Mouse (Mus musculus): ENCODE results near the gene Hps4. TPM values are rescaled to one million over a fixed set of nuclear protein-coding genes. Genes with fewer than 3 reads are reported as not detected.

The Hps4 gene
- 22.7 and 24.3 TPM in 2 replicates for polyA plus RNA-seq (2012; ENCODE audit: insufficient read depth, insufficient read length, missing spikeins)

DNA sequence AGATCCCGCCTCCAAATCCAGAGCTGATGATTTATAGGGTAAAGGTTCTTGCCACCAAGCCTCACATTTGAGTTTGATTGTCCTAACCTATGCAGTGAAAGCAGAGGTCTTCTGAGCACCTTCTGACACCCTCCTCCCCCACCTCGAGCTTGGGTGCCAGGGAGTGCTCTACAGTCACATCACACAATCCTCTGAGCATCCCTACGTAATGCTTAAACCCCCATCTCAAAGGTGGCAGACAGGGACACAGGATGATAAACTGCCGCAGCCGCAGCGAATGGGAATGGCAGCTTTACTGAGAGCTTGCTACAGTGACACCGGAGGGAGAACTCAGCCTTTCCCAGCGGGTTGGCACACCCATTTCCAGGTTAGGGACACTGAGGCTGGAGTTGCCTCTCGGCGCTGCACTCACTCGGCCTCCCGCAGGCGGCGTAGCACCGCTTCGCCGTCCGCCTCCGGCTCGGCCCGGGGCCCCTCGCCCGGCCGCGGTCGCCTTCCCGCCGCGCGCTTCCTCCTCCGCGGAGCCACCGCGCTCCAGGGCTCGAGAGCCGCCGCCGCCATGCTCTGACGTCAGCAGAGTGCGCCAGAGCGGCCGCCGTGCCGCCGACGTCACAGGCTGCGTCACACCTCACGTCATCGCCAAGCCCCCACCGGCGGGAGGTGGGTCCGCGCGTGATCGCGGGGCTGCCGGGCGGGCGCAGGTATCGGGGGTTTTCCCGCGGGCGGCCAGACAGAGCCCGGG is at the start of gene Hps4, which contains the start of gene Srrd:
Gene Hps4, plus strand, starts transcription at position 621 of the 742 bp plus-strand sequence.
Gene Srrd, minus strand, starts transcription at position 578 of the 742 bp plus-strand sequence.
- Histone ChIP-seq H3K4me1 (ENCODE audit: control insufficient read depth, insufficient read depth, low read length) (peaks cover 31% of the 10 kb centered on the region), H3K27ac (ENCODE audit: insufficient read depth, low read depth, low read length) (peak within 1 kb of the TSS; percentile 84), H3K4me3 (ENCODE audit: insufficient read depth, low read length) (peak within 1 kb of the TSS; percentile 83)
- TF ChIP-seq CTCF (IDR thresholded peaks at IDR 0.05; ENCODE audit: low read depth, low read length) (no peak), POLR2A (IDR thresholded peaks at IDR 0.05; ENCODE audit: borderline replicate concordance, low read depth, low read length) (no peak)

DNA sequence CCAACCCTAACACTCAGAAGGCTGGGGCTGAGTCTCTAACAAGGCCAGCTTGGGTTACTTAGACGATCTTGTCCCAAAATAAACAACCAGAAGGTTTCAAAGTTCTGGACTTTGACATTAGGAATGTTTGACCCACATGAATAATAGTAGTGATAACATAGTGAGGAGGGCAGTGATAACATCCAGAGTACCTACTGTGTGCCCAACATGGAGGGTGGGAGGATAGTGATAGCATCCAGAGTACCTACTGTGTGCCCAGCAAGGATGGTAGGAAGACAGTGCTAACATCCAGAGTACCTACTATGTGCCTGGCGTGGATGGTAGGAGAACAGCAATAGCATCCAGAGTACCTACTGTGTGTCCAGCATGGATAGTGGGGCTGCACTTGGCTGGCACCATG is 49.1 kb upstream of the Hps4 start:
- TF ChIP-seq POLR2A (IDR thresholded peaks at IDR 0.05; ENCODE audit: borderline replicate concordance, low read depth, low read length) (no peak), CTCF (IDR thresholded peaks at IDR 0.05; ENCODE audit: low read depth, low read length) (no peak)
- no peak overlapping the region for H3K27ac ChIP-seq (ENCODE audit: insufficient read depth, low read depth, low read length)
- no peak overlapping the region for H3K4me3 ChIP-seq (ENCODE audit: insufficient read depth, low read length)
- peaks cover 34% of the 10 kb centered on the region for H3K4me1 ChIP-seq (ENCODE audit: control insufficient read depth, insufficient read depth, low read length)

DNA sequence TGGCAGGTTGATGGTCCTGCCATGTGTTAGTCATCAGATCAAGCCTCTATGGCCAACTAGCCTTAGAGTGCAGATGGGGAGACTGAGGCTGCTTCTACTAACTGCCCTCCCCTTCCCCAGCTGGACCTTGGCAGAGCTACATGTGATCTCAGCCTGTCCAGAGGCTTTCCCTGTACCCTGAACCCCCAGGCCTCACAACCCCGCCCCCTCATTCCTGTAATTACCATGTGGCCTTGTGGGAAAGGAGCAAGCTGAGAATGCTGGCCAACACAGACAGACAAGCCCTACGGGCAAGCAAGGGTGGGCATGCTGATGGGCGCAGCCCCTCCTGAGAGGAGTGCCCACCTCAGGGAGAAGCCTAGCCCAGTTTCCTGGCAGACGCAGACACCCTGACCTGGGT is 48.2 kb upstream of the Hps4 start:
- no peak overlapping the region for H3K4me3 ChIP-seq (ENCODE audit: insufficient read depth, low read length)
- TF ChIP-seq POLR2A (IDR thresholded peaks at IDR 0.05; ENCODE audit: borderline replicate concordance, low read depth, low read length) (no peak), CTCF (IDR thresholded peaks at IDR 0.05; ENCODE audit: low read depth, low read length) (no peak)
- H3K4me1 ChIP-seq (ENCODE audit: control insufficient read depth, insufficient read depth, low read length): peaks cover 43% of the 10 kb centered on the region
- no peak overlapping the region for H3K27ac ChIP-seq (ENCODE audit: insufficient read depth, low read depth, low read length)

- Histone ChIP-seq H3K27ac (ENCODE audit: insufficient read depth, low read depth, low read length) (no peak overlapping the region), H3K4me1 (ENCODE audit: control insufficient read depth, insufficient read depth, low read length) (peaks cover 41% of the 10 kb centered on the region), H3K4me3 (ENCODE audit: insufficient read depth, low read length) (no peak overlapping the region)
- no peak for TF ChIP-seq CTCF (IDR thresholded peaks at IDR 0.05; ENCODE audit: low read depth, low read length)
- no peak for TF ChIP-seq POLR2A (IDR thresholded peaks at IDR 0.05; ENCODE audit: borderline replicate concordance, low read depth, low read length)
Measured at GRCm38 (mm10) chr5:112295162-112295561, 47.7 kb upstream of the Hps4 start.

DNA sequence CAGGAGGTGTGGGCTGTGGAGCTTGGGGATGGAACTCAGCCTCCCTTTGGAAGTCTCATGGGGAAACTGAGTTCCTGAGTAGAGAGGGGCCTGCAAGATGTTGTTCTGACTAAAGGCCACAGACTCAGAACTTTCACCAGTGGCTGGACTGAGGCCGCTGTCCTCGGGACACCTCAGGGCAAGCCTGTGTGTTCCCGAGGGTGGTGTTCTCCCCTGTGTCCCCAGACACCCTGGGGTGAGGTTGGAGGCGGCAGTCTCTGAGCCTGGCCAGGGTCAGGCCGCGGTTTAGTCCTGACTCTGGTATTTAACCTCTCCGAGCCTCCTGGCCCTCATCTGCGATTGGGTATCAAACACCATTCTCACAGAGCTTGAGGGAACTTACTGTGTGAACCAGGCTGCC is 47.3 kb upstream of the Hps4 start:
- H3K4me1 ChIP-seq (ENCODE audit: control insufficient read depth, insufficient read depth, low read length): peaks cover 43% of the 10 kb centered on the region
- no peak for TF ChIP-seq CTCF (IDR thresholded peaks at IDR 0.05; ENCODE audit: low read depth, low read length)
- TF ChIP-seq POLR2A (IDR thresholded peaks at IDR 0.05; ENCODE audit: borderline replicate concordance, low read depth, low read length): no peak
- H3K27ac ChIP-seq (ENCODE audit: insufficient read depth, low read depth, low read length): no peak overlapping the region
- H3K4me3 ChIP-seq (ENCODE audit: insufficient read depth, low read length): no peak overlapping the region

DNA sequence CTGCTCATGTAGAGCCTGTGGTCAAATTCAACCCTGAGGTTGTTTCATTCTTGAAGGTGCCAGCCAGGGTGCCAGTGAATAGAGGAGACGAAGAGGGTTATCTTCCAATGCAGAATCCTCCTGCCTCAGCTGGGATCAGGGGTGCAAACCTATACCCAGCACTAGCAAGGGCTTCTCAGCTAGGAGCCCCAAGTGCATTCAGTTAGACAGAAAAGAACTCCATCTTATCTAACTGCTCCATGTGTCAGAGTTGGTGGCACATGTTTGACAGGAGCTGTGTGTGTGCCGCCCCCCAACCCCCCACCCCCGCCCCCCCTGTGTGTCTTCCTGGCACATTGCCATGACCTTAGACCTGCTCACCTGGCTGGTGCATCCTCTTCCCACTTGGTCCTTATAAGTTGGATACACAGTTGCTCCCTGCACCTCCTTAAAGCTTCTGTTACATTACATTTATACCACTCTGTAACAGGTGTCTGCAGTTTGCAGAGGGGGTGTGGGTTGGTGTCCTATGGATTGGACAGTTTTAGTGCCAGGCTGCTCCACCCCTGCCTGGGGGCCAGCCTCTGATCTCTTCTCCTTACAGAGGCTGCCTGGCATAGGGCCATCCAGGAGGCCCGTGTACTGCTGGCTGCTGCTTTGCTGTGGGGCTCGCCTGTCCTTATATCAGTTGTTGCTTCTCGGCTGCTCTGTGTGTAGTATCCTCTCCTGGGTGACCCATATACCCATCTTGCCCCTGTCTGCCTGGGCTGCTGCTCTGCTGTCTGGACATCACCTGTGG is 46.3 kb upstream of the Hps4 start:
- H3K4me3 ChIP-seq (ENCODE audit: insufficient read depth, low read length): no peak overlapping the region
- H3K27ac ChIP-seq (ENCODE audit: insufficient read depth, low read depth, low read length): peak overlapping the region; percentile 70
- H3K4me1 ChIP-seq (ENCODE audit: control insufficient read depth, insufficient read depth, low read length): peaks cover 43% of the 10 kb centered on the region
- TF ChIP-seq POLR2A (IDR thresholded peaks at IDR 0.05; ENCODE audit: borderline replicate concordance, low read depth, low read length) (no peak), CTCF (IDR thresholded peaks at IDR 0.05; ENCODE audit: low read depth, low read length) (no peak)

GRCm38 (mm10) chr5:112297257-112297656 is 45.6 kb upstream of the Hps4 start:
- TF ChIP-seq CTCF (IDR thresholded peaks at IDR 0.05; ENCODE audit: low read depth, low read length) (no peak), POLR2A (IDR thresholded peaks at IDR 0.05; ENCODE audit: borderline replicate concordance, low read depth, low read length) (no peak)
- H3K4me3 ChIP-seq (ENCODE audit: insufficient read depth, low read length): no peak overlapping the region
- H3K27ac ChIP-seq (ENCODE audit: insufficient read depth, low read depth, low read length): peak overlapping the region; percentile 70
- H3K4me1 ChIP-seq (ENCODE audit: control insufficient read depth, insufficient read depth, low read length): peaks cover 43% of the 10 kb centered on the region

- Histone ChIP-seq H3K4me1 (ENCODE audit: control insufficient read depth, insufficient read depth, low read length) (peaks cover 43% of the 10 kb centered on the region), H3K4me3 (ENCODE audit: insufficient read depth, low read length) (no peak overlapping the region), H3K27ac (ENCODE audit: insufficient read depth, low read depth, low read length) (peak overlapping the region; percentile 70)
- TF ChIP-seq POLR2A (IDR thresholded peaks at IDR 0.05; ENCODE audit: borderline replicate concordance, low read depth, low read length) (no peak), CTCF (IDR thresholded peaks at IDR 0.05; ENCODE audit: low read depth, low read length) (no peak)
Measured at GRCm38 (mm10) chr5:112298226-112298988, 44.5 kb upstream of the Hps4 start.

DNA sequence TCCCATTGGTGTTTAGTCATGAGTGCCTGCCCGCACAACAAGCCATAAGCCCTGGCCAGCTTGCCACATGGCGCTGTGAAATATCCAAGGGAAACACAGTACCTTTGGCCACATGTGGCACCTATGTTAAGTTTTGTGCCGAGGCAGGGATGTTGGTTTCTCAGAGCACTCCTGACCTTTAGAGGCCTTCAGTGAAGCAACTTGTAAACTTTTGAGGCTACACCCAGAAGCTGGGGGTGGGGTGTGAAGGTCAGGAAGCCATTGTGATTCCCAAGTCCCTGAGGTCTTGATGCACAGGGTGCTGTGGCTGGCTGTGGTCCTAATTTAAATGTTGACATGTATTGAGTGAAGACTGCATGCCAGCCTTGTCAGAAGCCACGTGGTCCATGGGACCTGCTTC is 43.5 kb upstream of the Hps4 start:
- H3K27ac ChIP-seq (ENCODE audit: insufficient read depth, low read depth, low read length): no peak overlapping the region
- TF ChIP-seq POLR2A (IDR thresholded peaks at IDR 0.05; ENCODE audit: borderline replicate concordance, low read depth, low read length): no peak
- no peak for TF ChIP-seq CTCF (IDR thresholded peaks at IDR 0.05; ENCODE audit: low read depth, low read length)
- H3K4me1 ChIP-seq (ENCODE audit: control insufficient read depth, insufficient read depth, low read length): peaks cover 43% of the 10 kb centered on the region
- H3K4me3 ChIP-seq (ENCODE audit: insufficient read depth, low read length): no peak overlapping the region

Data from bone marrow macrophage, adult 2 months (primary cell).